Mouse (Mus musculus): Measurements from ENCODE around the gene Ccdc190.

- TF ChIP-seq CTCF (IDR thresholded peaks at IDR 0.05; ENCODE audit: extremely low read depth, insufficient read depth, insufficient read length, insufficient replicate concordance) (no peak), POLR2A (IDR thresholded peaks at IDR 0.05; ENCODE audit: low read depth, low read length) (no peak)
Measured at GRCm38 (mm10) chr1:169949981-169950380, 21.5 kb downstream of the Ccdc190 start.

Data from spleen, adult 2 months (tissue).